Mouse (Mus musculus): Measurements from ENCODE around the gene Gm20388.
"Not testable (repeated sequence)": the region's sequence is repeated elsewhere in the genome, so short reads cannot be mapped to it uniquely, and the experiment has no call there.

DNA sequence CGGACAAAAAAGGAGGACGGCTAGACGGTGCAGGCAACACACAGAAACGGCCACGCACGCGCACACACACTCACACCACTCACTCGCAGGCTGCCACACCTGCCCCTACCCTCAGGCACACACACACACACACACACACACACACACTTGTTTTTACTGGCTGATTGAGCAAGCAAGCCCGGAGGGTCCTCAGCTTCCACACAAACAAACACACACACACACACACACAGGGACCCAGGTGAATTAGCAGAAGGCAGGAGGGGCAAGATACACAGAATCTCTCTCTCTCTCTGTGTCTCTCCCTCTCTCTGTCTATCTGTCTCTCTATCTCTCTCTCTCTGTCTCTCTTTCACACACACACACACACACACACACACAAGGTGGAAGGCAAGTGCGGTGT lies 3664.7 kb downstream of the Gm20388 start:
- not testable (repeated sequence) for TF ChIP-seq CTCF (conservative IDR thresholded peaks at IDR 0.05; ENCODE audit: insufficient read depth, insufficient read length, low read depth, low read length); POLR2A (IDR thresholded peaks at IDR 0.05; ENCODE audit: low read depth, low read length)

Measured in kidney, adult 2 months (tissue).